In the genomic region with DNA sequence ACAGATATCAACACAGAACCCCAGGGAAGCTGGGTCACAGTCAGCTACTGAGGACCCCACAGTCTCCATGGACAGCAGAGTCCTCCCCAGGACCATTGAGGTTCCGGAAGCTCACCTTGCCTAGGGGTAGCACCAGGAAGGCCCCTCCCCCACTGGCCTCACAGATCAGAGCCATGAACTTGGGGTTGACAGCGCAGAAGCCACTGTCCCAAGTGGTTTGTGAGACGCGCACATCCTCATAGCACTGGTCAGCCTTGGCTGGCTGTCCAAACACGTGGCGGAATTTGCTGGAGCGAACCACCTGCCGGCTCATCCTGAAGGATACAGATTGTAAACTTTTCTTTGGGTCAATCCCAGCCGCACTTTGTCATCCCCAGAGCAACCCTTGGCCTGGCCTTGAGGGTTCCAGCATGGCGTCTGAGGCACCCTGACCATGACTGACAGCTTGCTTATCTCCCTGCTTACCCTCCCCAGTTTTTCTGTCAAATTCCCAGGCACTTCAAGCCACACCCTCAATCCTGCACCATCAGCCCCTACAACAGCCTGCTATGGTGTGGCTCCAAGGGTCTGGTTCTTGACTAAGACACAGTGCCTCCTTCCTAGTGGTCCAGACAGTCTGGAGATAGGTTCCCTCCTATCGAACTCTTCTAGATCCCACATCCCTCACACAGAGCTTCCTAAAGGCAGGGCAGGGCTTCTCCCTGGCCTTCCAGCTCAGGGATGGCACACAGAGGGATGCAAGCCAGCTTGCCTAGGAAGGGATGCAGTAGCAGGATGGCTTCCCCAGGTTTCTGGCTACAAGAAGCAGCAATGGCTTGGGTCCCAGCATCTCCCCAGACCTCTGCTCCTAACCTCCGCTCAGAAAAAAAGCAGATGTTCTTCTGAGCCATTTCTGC, we compare ENCODE assay signal across 8 mouse cellular contexts. TPM values are rescaled to one million over a fixed set of nuclear protein-coding genes. Genes with fewer than 3 reads are reported as not detected.
A peak's percentile ranks its signal among the peaks of the same experiment; 100 is the strongest.
DNase-seq lines count a peak whose midpoint lies in the region; ATAC-seq and TF ChIP-seq lines count a peak whose summit lies in the region.

No protein-coding gene starts in this region.

- H3K27ac ChIP-seq in cortical plate, adult 2 months (ENCODE audit: insufficient read depth, low read length), result peak overlapping the region; percentile 81
- H3K27ac ChIP-seq in intestine, embryonic 16.5 days (ENCODE audit: low read length), result no peak overlapping the region
- H3K27ac ChIP-seq in olfactory bulb, adult 2 months (ENCODE audit: insufficient read depth, low read depth, low read length), result no peak overlapping the region

- H3K9me3 ChIP-seq in intestine, embryonic 16.5 days (ENCODE audit: control insufficient read depth, low read length), result no peaks in the 10 kb centered on the region

- H3K27me3 ChIP-seq in intestine, embryonic 16.5 days (replicated peaks; ENCODE audit: control insufficient read depth, insufficient read depth, low read length), result peaks cover 11% of the 10 kb centered on the region; the same call in 1 of the 2 replicates

- H3K4me3 ChIP-seq in lung, adult 2 months (replicated peaks; ENCODE audit: extremely low read depth, low read depth, low read length), result peak overlapping the region; percentile 62
- H3K4me3 ChIP-seq in cortical plate, adult 2 months (ENCODE audit: insufficient read depth, low read length), result peak overlapping the region; percentile 94
- peak overlapping the region; percentile 41; the same call in 1 of the 2 replicates for H3K4me3 ChIP-seq in intestine, embryonic 16.5 days (ENCODE audit: low read length)
- H3K4me3 ChIP-seq in olfactory bulb, adult 2 months (ENCODE audit: insufficient read depth, low read depth, low read length), result peak overlapping the region; percentile 67

- 0 out of 2 replicates have a peak overlapping the region, but pooled peaks have one; percentile 34 for H3K9ac ChIP-seq in intestine, embryonic 16.5 days (ENCODE audit: low read depth, low read length)

- H3K36me3 ChIP-seq in intestine, embryonic 16.5 days (ENCODE audit: control insufficient read depth, insufficient read depth, low read length), result no peaks in the 10 kb centered on the region

- WGBS in lung, adult 2 months, result 69% methylated on average over 12 of the region's 12 CpGs
- WGBS in intestine, embryonic 16.5 days, result 74% methylated on average over 12 of the region's 12 CpGs
- WGBS in olfactory bulb, adult 2 months, result 84% methylated on average over 12 of the region's 12 CpGs

- no peak for DNase-seq in lung, adult 2 months
- no peak for DNase-seq in lung, postnatal 10 days
- no peak for DNase-seq in urinary bladder, postnatal 10 days (ENCODE audit: low spot score)
- DNase-seq in gastrocnemius, postnatal 14 days, result no peak
- DNase-seq in frontal cortex, adult 2 months (ENCODE audit: extremely low spot score in 1 of 2, low spot score in 1 of 2), result no peak

- intact Hi-C loops in gastrocnemius, postnatal 14 days (cut with DNase I; ENCODE audit: low total_unique reads), result loop anchor here (5.0 kb wide), 1 partner anchor 126 kb away; no protein-coding TSS in a partner anchor

- H3K4me2 ChIP-seq in intestine, embryonic 16.5 days (ENCODE audit: low read depth, low read length), result no peak overlapping the region

- TF ChIP-seq POLR2A in lung, adult 2 months (IDR thresholded peaks at IDR 0.05; ENCODE audit: borderline replicate concordance, extremely low read depth, low read depth, low read length), result peak; percentile 20; the same call in 1 of the 2 replicates
- TF ChIP-seq POLR2A in cortical plate, adult 2 months (IDR thresholded peaks at IDR 0.05; ENCODE audit: extremely low read depth, insufficient read depth, low read length), result no peak; the same call in 1 of the 2 replicates
- TF ChIP-seq POLR2A in olfactory bulb, adult 2 months (IDR thresholded peaks at IDR 0.05; ENCODE audit: insufficient read depth, low read depth, low read length), result no peak

- ATAC-seq in intestine, embryonic 16.5 days, result no peak

- H3K4me1 ChIP-seq in lung, adult 2 months (ENCODE audit: control insufficient read depth, insufficient read depth, low read length), result no peaks in the 10 kb centered on the region
- peaks cover 6% of the 10 kb centered on the region; the same call in 1 of the 2 replicates for H3K4me1 ChIP-seq in cortical plate, adult 2 months (ENCODE audit: control insufficient read depth, insufficient read depth, low read length)
- peaks cover 17% of the 10 kb centered on the region for H3K4me1 ChIP-seq in intestine, embryonic 16.5 days (ENCODE audit: control insufficient read depth, insufficient read depth, low read length)
- peaks cover 34% of the 10 kb centered on the region for H3K4me1 ChIP-seq in olfactory bulb, adult 2 months (ENCODE audit: control insufficient read depth, insufficient read depth, low read length)

- TF ChIP-seq CTCF in lung, adult 2 months (IDR thresholded peaks at IDR 0.05; ENCODE audit: insufficient read depth, low read length), result no peak
- no peak for TF ChIP-seq CTCF in cortical plate, adult 2 months (IDR thresholded peaks at IDR 0.05; ENCODE audit: extremely low read depth, insufficient read depth, low read length)
- no peak for TF ChIP-seq CTCF in olfactory bulb, adult 2 months (IDR thresholded peaks at IDR 0.05; ENCODE audit: insufficient read depth, low read depth, low read length)

RNA-seq across cellular contexts. Expression of gene Coro1a, which starts 4.5 kb away (rescaled TPM):
- 208 and 229 TPM in 2 replicates for polyA plus RNA-seq in lung, adult 2 months (2012; rRNA removed)
- 204 and 218 TPM in 2 replicates for polyA plus RNA-seq in cortical plate, adult 2 months (2012; rRNA removed)
- polyA plus RNA-seq in intestine, embryonic 16.5 days (2015; fragmentation: Nextera tagmentation; extraction: Ambion mirVana), result 38.0 and 38.7 TPM in 2 replicates
- 309 and 598 TPM in 2 replicates for polyA plus RNA-seq in olfactory bulb, adult 2 months (2012; ENCODE audit: insufficient read depth, insufficient read length, low replicate concordance, missing spikeins)
- 1 to 10 TPM; 2.7 to 3.6 TPM for total RNA-seq in gastrocnemius, postnatal 14 days (2021)
- polyA plus RNA-seq in frontal cortex, adult 2 months (2012; rRNA removed), result 135 and 145 TPM in 2 replicates

RNA-seq across cellular contexts. Expression of gene Slx1b, which starts 7.5 kb away (rescaled TPM):
- polyA plus RNA-seq in lung, adult 2 months (2012; rRNA removed), result 23.4 and 27.7 TPM in 2 replicates
- 31.2 and 33.8 TPM in 2 replicates for polyA plus RNA-seq in cortical plate, adult 2 months (2012; rRNA removed)
- 8.3 and 8.9 TPM in 2 replicates for polyA plus RNA-seq in intestine, embryonic 16.5 days (2015; fragmentation: Nextera tagmentation; extraction: Ambion mirVana)
- polyA plus RNA-seq in olfactory bulb, adult 2 months (2012; ENCODE audit: insufficient read depth, insufficient read length, low replicate concordance, missing spikeins), result not detected in 2 replicates
- total RNA-seq in gastrocnemius, postnatal 14 days (2021), result 1 to 10 TPM; 3.7 to 4.6 TPM
- 34.3 and 34.5 TPM in 2 replicates for polyA plus RNA-seq in frontal cortex, adult 2 months (2012; rRNA removed)

RNA-seq across cellular contexts. Expression of gene Bola2, which starts 7.9 kb away (rescaled TPM):
- 38.2 and 39.6 TPM in 2 replicates for polyA plus RNA-seq in lung, adult 2 months (2012; rRNA removed)
- 51.2 and 55.8 TPM in 2 replicates for polyA plus RNA-seq in cortical plate, adult 2 months (2012; rRNA removed)
- 111 and 112 TPM in 2 replicates for polyA plus RNA-seq in intestine, embryonic 16.5 days (2015; fragmentation: Nextera tagmentation; extraction: Ambion mirVana)
- not detected in 2 replicates for polyA plus RNA-seq in olfactory bulb, adult 2 months (2012; ENCODE audit: insufficient read depth, insufficient read length, low replicate concordance, missing spikeins)
- total RNA-seq in gastrocnemius, postnatal 14 days (2021), result 10 to 100 TPM; 40.7 to 41.6 TPM
- polyA plus RNA-seq in frontal cortex, adult 2 months (2012; rRNA removed), result 46.4 and 65.4 TPM in 2 replicates

RNA-seq across cellular contexts. Expression of gene Sult1a1, which starts 26.9 kb away (rescaled TPM):
- polyA plus RNA-seq in lung, adult 2 months (2012; rRNA removed), result 55.6 and 69.2 TPM in 2 replicates
- 14.1 and 16.5 TPM in 2 replicates for polyA plus RNA-seq in cortical plate, adult 2 months (2012; rRNA removed)
- 7.5 and 7.6 TPM in 2 replicates for polyA plus RNA-seq in intestine, embryonic 16.5 days (2015; fragmentation: Nextera tagmentation; extraction: Ambion mirVana)
- not detected in 2 replicates for polyA plus RNA-seq in olfactory bulb, adult 2 months (2012; ENCODE audit: insufficient read depth, insufficient read length, low replicate concordance, missing spikeins)
- total RNA-seq in gastrocnemius, postnatal 14 days (2021), result 10 to 100 TPM; 20.3 to 45.9 TPM
- 10.7 and 11.1 TPM in 2 replicates for polyA plus RNA-seq in frontal cortex, adult 2 months (2012; rRNA removed)

RNA-seq across cellular contexts. Expression of gene Sgf29, which starts 54.0 kb away (rescaled TPM):
- polyA plus RNA-seq in lung, adult 2 months (2012; rRNA removed), result 36.4 and 43.4 TPM in 2 replicates
- polyA plus RNA-seq in cortical plate, adult 2 months (2012; rRNA removed), result 38.1 and 43.4 TPM in 2 replicates
- 42.7 and 49.8 TPM in 2 replicates for polyA plus RNA-seq in intestine, embryonic 16.5 days (2015; fragmentation: Nextera tagmentation; extraction: Ambion mirVana)
- not detected in 2 replicates for polyA plus RNA-seq in olfactory bulb, adult 2 months (2012; ENCODE audit: insufficient read depth, insufficient read length, low replicate concordance, missing spikeins)
- 10 to 100 TPM; 23.2 to 24.6 TPM for total RNA-seq in gastrocnemius, postnatal 14 days (2021)
- 40.2 and 44.8 TPM in 2 replicates for polyA plus RNA-seq in frontal cortex, adult 2 months (2012; rRNA removed)

Comparison
In these comparisons a context has a peak if more than half of its experiments do, and no peak if none do; other contexts are left out.
1. H3K4me3 ChIP-seq: peak in every context shown above with its lines; median percentile 94 in cortical plate, adult 2 months; 67 in olfactory bulb, adult 2 months; 62 in lung, adult 2 months; 41 in intestine, embryonic 16.5 days.
2. RNA of gene Bola2, which starts 7.9 kb away (polyA plus RNA-seq): 111 to 112 TPM in intestine, embryonic 16.5 days, 51.2 to 55.8 TPM in cortical plate, adult 2 months, 46.4 to 65.4 TPM in frontal cortex, adult 2 months and 38.2 to 39.6 TPM in lung, adult 2 months; not detected in olfactory bulb, adult 2 months; every median in the first group is over 10 times any median in the second.